Mouse (Mus musculus) CH12.LX (cell line): ENCODE results near the gene Osgep.
"Not testable (repeated sequence)": the region's sequence is repeated elsewhere in the genome, so short reads cannot be mapped to it uniquely, and the experiment has no call there.

Experiments used
- CTCF ChIP-seq, 2 experiments: IDR thresholded peaks in 1 of 2; conservative IDR thresholded peaks in 1 of 2; 2 replicates each; pipeline ENCODE4 v1.5.1; 2011 to 2012; ENCODE audit warnings: low read depth in 2 of 2, low read length in 2 of 2, improper control_type of control experiment in 1 of 2, inconsistent platforms in 1 of 2, mild to moderate bottlenecking in 1 of 2, moderate library complexity in 1 of 2
- E2F4 ChIP-seq: IDR thresholded peaks from 2 replicates; pipeline ENCODE4 v1.6.1; 2011; ENCODE audit warnings: low read depth, low read length, improper control_type of control experiment; ENCODE audit not compliant: insufficient replicate concordance
- ELF1 ChIP-seq: IDR thresholded peaks from 2 replicates; pipeline ENCODE4 v1.6.1; 2014; ENCODE audit warnings: low read depth, mild to moderate bottlenecking, inconsistent platforms, low read length, improper control_type of control experiment
- IRF4 ChIP-seq: IDR thresholded peaks from 2 replicates; pipeline ENCODE4 v1.6.1; 2014; ENCODE audit warnings: low read depth, mild to moderate bottlenecking, inconsistent platforms, low read length, improper control_type of control experiment
- MAFK ChIP-seq: IDR thresholded peaks from 2 replicates; pipeline ENCODE4 v1.6.1; 2011; ENCODE audit warnings: low read length, improper control_type of control experiment; ENCODE audit not compliant: insufficient replicate concordance
- MAX ChIP-seq: IDR thresholded peaks from 2 replicates; pipeline ENCODE4 v1.6.1; 2011; ENCODE audit warnings: low read length, improper control_type of control experiment
- NELFE ChIP-seq: IDR thresholded peaks from 2 replicates; pipeline ENCODE4 v1.6.1; 2011; ENCODE audit warnings: low read depth, low read length, improper control_type of control experiment
- UBTF ChIP-seq: IDR thresholded peaks from 2 replicates; pipeline ENCODE4 v1.6.1; 2012; ENCODE audit warnings: low read depth, mild to moderate bottlenecking, inconsistent platforms, low read length, improper control_type of control experiment, moderate library complexity

GRCm38 (mm10) chr14:50955942-50956508 lies 31.3 kb upstream of the Osgep start, which contains the start of gene Pnp2:
- not testable (repeated sequence) for TF ChIP-seq ELF1; MAX; CTCF (conservative IDR thresholded peaks at IDR 0.05 in 1 of 2, IDR thresholded peaks at IDR 0.05 in 1 of 2; ENCODE audit: low read depth in 2 of 2, low read length in 2 of 2); UBTF; E2F4; IRF4; NELFE; MAFK
